In the genomic region with DNA sequence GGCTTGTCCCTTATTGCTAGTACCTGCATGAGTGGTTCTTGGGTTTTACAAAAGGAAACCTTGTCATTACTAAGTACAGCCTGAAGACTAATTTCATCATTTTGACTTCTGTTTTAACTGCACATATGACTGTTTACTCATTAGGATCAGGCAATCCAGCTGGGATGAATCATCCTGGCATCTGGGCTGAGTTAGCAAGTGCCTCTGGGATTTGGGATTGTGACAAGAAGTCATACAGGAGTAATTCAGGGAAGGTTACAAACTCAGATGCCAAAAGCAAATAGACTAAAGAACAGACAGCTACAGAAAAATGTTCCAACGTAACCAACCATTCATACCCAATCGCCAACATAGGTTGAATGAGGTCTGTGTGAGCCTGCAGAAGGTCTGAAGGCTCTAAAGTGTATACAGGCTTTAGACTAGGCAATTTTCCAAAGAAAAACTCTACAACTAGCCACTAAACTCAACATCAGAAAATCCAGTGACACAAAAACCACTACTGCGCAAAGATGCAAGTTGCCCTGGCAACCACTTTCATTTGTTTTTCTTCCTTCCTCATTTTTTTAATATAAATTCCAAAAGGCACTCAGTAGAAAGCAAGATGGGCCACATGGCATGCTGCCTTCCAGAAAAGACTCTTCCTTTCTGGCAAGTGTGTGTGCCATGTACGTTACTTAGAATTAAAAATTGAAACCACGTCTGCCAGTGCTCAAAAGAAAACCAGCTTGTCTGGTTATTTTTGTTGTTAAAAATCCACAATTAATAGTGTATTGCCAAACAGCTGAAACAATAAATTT, we compare ENCODE assay signal across 8 mouse cellular contexts.
DNase-seq lines count a peak whose midpoint lies in the region.

No protein-coding gene starts in this region.

- peak; percentile 21 for DNase-seq in embryo, embryonic 10.5 days (ENCODE audit: low spot score)
- DNase-seq in embryo, embryonic 9.5 days (ENCODE audit: extremely low spot score): no peak
- peak; percentile 37 for DNase-seq in urinary bladder, postnatal 14 days (ENCODE audit: low spot score)
- DNase-seq in urinary bladder, postnatal 25 days (ENCODE audit: low spot score): no peak
- peak; percentile 23 to 42 for DNase-seq in layer of hippocampus, adult 8-10 months (ENCODE audit: low spot score in 2 of 2)
- DNase-seq in spleen, adult 18-20 months: no peak
- DNase-seq in c-Kit-positive CD71-positive TER-119-positive erythroid progenitor cells, embryonic 14.5 days (ENCODE audit: low spot score): no peak
- no peak for DNase-seq in T-cell, adult 2 months (ENCODE audit: low spot score)

Comparison
In these comparisons a context has a peak if more than half of its experiments do, and no peak if none do; other contexts are left out.
1. DNase-seq: peak in embryo, embryonic 10.5 days (single experiment), urinary bladder, postnatal 14 days (single experiment) and layer of hippocampus, adult 8-10 months (2 of 2); none in embryo, embryonic 9.5 days (single experiment), urinary bladder, postnatal 25 days (single experiment), spleen, adult 18-20 months (0 of 2), c-Kit-positive CD71-positive TER-119-positive erythroid progenitor cells, embryonic 14.5 days (single experiment) and T-cell, adult 2 months (single experiment).